Mouse (Mus musculus) olfactory bulb, adult 2 months (tissue): ENCODE results near the gene Gm1110.

Experiments used
- CTCF ChIP-seq: fragments of 200-500 bp; IDR thresholded peaks from 2 replicates; pipeline ENCODE4 v1.5.1; 2012; ENCODE audit warnings: low read depth, mild to moderate bottlenecking, low read length, moderate library complexity; ENCODE audit not compliant: insufficient read depth
- POLR2A ChIP-seq: fragments of 200-500 bp; IDR thresholded peaks from 2 replicates; pipeline ENCODE4 v1.6.1; 2012; ENCODE audit warnings: mild to moderate bottlenecking, low read depth, low read length, moderate library complexity; ENCODE audit not compliant: insufficient read depth

DNA sequence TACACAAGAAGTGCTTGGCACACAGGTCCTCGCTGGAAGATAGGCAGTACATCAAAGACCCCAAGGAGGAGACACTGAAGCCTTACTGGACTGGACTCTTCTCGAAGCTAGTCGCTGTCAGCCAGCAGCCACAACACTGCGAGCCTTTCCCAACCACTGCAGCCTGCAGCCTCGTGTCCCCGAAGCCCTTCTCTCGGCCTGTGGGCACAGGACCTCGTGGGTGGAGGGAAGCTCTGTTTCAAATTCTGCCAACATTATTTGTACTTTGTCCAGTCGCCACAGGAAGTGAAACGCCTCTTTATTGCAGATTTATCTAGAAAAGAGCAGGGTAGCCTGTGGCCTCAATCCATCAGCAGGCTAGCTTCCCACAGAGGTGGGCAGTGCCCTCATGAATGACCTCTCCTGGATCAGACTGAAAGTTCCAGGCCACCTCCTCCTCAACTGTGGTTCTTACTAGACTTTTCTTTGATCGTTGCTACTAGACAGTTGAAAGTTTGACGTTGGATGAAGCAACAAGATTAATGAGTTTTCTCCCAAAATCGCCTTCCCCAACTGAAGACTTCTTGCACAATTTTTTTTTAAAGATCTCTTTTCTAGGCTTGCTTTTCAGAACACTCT, at the start of gene Gm1110:
- TF ChIP-seq POLR2A (no peak), CTCF (no peak)
